Mouse (Mus musculus): ENCODE results near the gene Zfp672. TPM values are rescaled to one million over a fixed set of nuclear protein-coding genes. Genes with fewer than 3 reads are reported as not detected.
A peak's percentile ranks its signal among the peaks of the same experiment; 100 is the strongest.
"Not testable (repeated sequence)": the region's sequence is repeated elsewhere in the genome, so short reads cannot be mapped to it uniquely, and the experiment has no call there.

Gene Zfp672
- polyA plus RNA-seq, 1 experiment from 2014 or later: 25.7 TPM

GRCm38 (mm10) chr11:58316768-58317390 is 13.3 kb downstream of the Zfp672 start:
- 62% methylated on average over 28 of the region's 28 CpGs for WGBS
- Histone ChIP-seq H3K4me1 (peaks cover 6% of the 10 kb centered on the region), H3K36me3 (peaks cover 62% of the 10 kb centered on the region), H3K27ac (no peak overlapping the region), H3K9me3 (replicated peaks) (no peaks in the 10 kb centered on the region), H3K27me3 (ENCODE audit: low read depth, poor library complexity, severe bottlenecking) (no peaks in the 10 kb centered on the region), H3K4me3 (no peak overlapping the region)
- no peak for DNase-seq (ENCODE audit: low spot score)

- Histone ChIP-seq H3K4me1 (peaks cover 4% of the 10 kb centered on the region; the same call in 1 of the 2 replicates), H3K27ac (no peak overlapping the region), H3K9me3 (replicated peaks) (no peaks in the 10 kb centered on the region), H3K4me3 (no peak overlapping the region), H3K36me3 (peaks cover 67% of the 10 kb centered on the region), H3K27me3 (ENCODE audit: low read depth, poor library complexity, severe bottlenecking) (no peaks in the 10 kb centered on the region)
- 83% methylated on average over 17 of the region's 17 CpGs for WGBS
- DNase-seq (ENCODE audit: low spot score): no peak
Observed at GRCm38 (mm10) chr11:58316344-58316743, 13.8 kb downstream of the Zfp672 start.

- no peak for DNase-seq (ENCODE audit: low spot score)
Observed at GRCm38 (mm10) chr11:58315536-58316168, 14.5 kb downstream of the Zfp672 start.

GRCm38 (mm10) chr11:58314069-58314468 is 16.1 kb downstream of the Zfp672 start:
- Histone ChIP-seq H3K27ac (no peak overlapping the region), H3K9me3 (replicated peaks) (no peaks in the 10 kb centered on the region), H3K4me1 (peaks cover 4% of the 10 kb centered on the region; the same call in 1 of the 2 replicates), H3K4me3 (no peak overlapping the region), H3K27me3 (ENCODE audit: low read depth, poor library complexity, severe bottlenecking) (no peaks in the 10 kb centered on the region), H3K36me3 (peaks cover 84% of the 10 kb centered on the region)
- WGBS: 90% methylated on average over 6 of the region's 6 CpGs
- no peak for DNase-seq (ENCODE audit: low spot score)

More at GRCm38 (mm10) chr11:58315536-58316168, 14.5 kb downstream of the Zfp672 start:
- Histone ChIP-seq H3K27me3 (ENCODE audit: low read depth, poor library complexity, severe bottlenecking) (no peaks in the 10 kb centered on the region), H3K9me3 (replicated peaks) (no peaks in the 10 kb centered on the region), H3K4me3 (no peak overlapping the region), H3K4me1 (peaks cover 4% of the 10 kb centered on the region; the same call in 1 of the 2 replicates), H3K36me3 (peaks cover 74% of the 10 kb centered on the region), H3K27ac (no peak overlapping the region)
- 89% methylated on average over 5 of the region's 5 CpGs for WGBS

- peaks cover 32% of the 10 kb centered on the region for H3K36me3 ChIP-seq
- peaks cover 22% of the 10 kb centered on the region for H3K4me1 ChIP-seq
- WGBS: 95% methylated on average over 9 of the region's 9 CpGs
- no peak overlapping the region for H3K4me3 ChIP-seq
- no peaks in the 10 kb centered on the region for H3K27me3 ChIP-seq (ENCODE audit: low read depth, poor library complexity, severe bottlenecking)
- H3K27ac ChIP-seq: no peak overlapping the region
- DNase-seq (ENCODE audit: low spot score): no peak
- H3K9me3 ChIP-seq (replicated peaks): no peaks in the 10 kb centered on the region
Observed at GRCm38 (mm10) chr11:58308661-58309060, 21.5 kb downstream of the Zfp672 start.

GRCm38 (mm10) chr11:58307411-58308080 is 22.6 kb downstream of the Zfp672 start:
- Histone ChIP-seq H3K4me1 (peaks cover 24% of the 10 kb centered on the region), H3K36me3 (peaks cover 26% of the 10 kb centered on the region), H3K27me3 (ENCODE audit: low read depth, poor library complexity, severe bottlenecking) (no peaks in the 10 kb centered on the region), H3K4me3 (peak overlapping the region; percentile 64), H3K9me3 (replicated peaks) (no peaks in the 10 kb centered on the region), H3K27ac (peak overlapping the region; percentile 84)
- WGBS: under 1% methylated on average over 42 of the region's 42 CpGs
- DNase-seq (ENCODE audit: low spot score): peak; percentile 79

GRCm38 (mm10) chr11:58306860-58307308 is 23.3 kb downstream of the Zfp672 start, which contains the start of gene Zfp692:
Gene Zfp692, plus strand, starts transcription at chr11:58307069.
- peak within 1 kb of the TSS; percentile 84 for H3K27ac ChIP-seq
- under 1% methylated on average over 34 of the region's 34 CpGs for WGBS

GRCm38 (mm10) chr11:58305299-58305698 is 24.8 kb downstream of the Zfp672 start:
- DNase-seq (ENCODE audit: low spot score); H3K4me3 ChIP-seq; H3K9me3 ChIP-seq (replicated peaks); H3K27ac ChIP-seq; H3K27me3 ChIP-seq (ENCODE audit: low read depth, poor library complexity, severe bottlenecking): not testable (repeated sequence)
- peaks cover 32% of the 10 kb centered on the region for H3K4me1 ChIP-seq
- peaks cover 12% of the 10 kb centered on the region for H3K36me3 ChIP-seq
- WGBS: 93% methylated on average over 8 of the region's 8 CpGs

More at GRCm38 (mm10) chr11:58306860-58307308, 23.3 kb downstream of the Zfp672 start, which contains the start of gene Zfp692:
- Histone ChIP-seq H3K4me1 (peaks cover 24% of the 10 kb centered on the region), H3K27me3 (ENCODE audit: low read depth, poor library complexity, severe bottlenecking) (no peaks in the 10 kb centered on the region), H3K9me3 (replicated peaks) (no peaks in the 10 kb centered on the region), H3K36me3 (peaks cover 26% of the 10 kb centered on the region), H3K4me3 (peak within 1 kb of the TSS; percentile 64)
- DNase-seq (ENCODE audit: low spot score): peak; percentile 96

- Histone ChIP-seq H3K4me3 (peak overlapping the region; percentile 22; the same call in 1 of the 2 replicates), H3K9me3 (replicated peaks) (no peaks in the 10 kb centered on the region), H3K27me3 (ENCODE audit: low read depth, poor library complexity, severe bottlenecking) (no peaks in the 10 kb centered on the region), H3K4me1 (peaks cover 32% of the 10 kb centered on the region), H3K36me3 (no peaks in the 10 kb centered on the region), H3K27ac (no peak overlapping the region)
- no peak for DNase-seq (ENCODE audit: low spot score)
- WGBS: 30% methylated on average over 7 of the region's 7 CpGs
Observed at GRCm38 (mm10) chr11:58303594-58303993, 26.5 kb downstream of the Zfp672 start.

GRCm38 (mm10) chr11:58302774-58303445 is 27.2 kb downstream of the Zfp672 start:
- Histone ChIP-seq H3K4me1 (peaks cover 29% of the 10 kb centered on the region), H3K9me3 (replicated peaks) (no peaks in the 10 kb centered on the region), H3K27me3 (ENCODE audit: low read depth, poor library complexity, severe bottlenecking) (no peaks in the 10 kb centered on the region), H3K27ac (peak overlapping the region; percentile 87), H3K4me3 (peak overlapping the region; percentile 66), H3K36me3 (no peaks in the 10 kb centered on the region)
- DNase-seq (ENCODE audit: low spot score): no peak
- 2% methylated on average over 26 of the region's 26 CpGs for WGBS

GRCm38 (mm10) chr11:58301837-58302754 is 28.0 kb downstream of the Zfp672 start:
- no peaks in the 10 kb centered on the region for H3K9me3 ChIP-seq (replicated peaks)
- H3K36me3 ChIP-seq: no peaks in the 10 kb centered on the region
- no peaks in the 10 kb centered on the region for H3K27me3 ChIP-seq (ENCODE audit: low read depth, poor library complexity, severe bottlenecking)
- under 1% methylated on average over 36 of the region's 36 CpGs for WGBS
- peak; percentile 99 for DNase-seq (ENCODE audit: low spot score)
- H3K4me3 ChIP-seq: peak overlapping the region; percentile 66
- peaks cover 21% of the 10 kb centered on the region for H3K4me1 ChIP-seq
- peak overlapping the region; percentile 87 for H3K27ac ChIP-seq

- peak; percentile 79 for DNase-seq (ENCODE audit: low spot score)
- Histone ChIP-seq H3K4me1 (peaks cover 12% of the 10 kb centered on the region), H3K36me3 (no peaks in the 10 kb centered on the region), H3K9me3 (replicated peaks) (no peaks in the 10 kb centered on the region), H3K4me3 (peak overlapping the region; percentile 66), H3K27ac (no peak overlapping the region), H3K27me3 (ENCODE audit: low read depth, poor library complexity, severe bottlenecking) (no peaks in the 10 kb centered on the region)
- WGBS: 17% methylated on average over 13 of the region's 13 CpGs
Observed at GRCm38 (mm10) chr11:58301057-58301456, 29.1 kb downstream of the Zfp672 start.

All from limb, embryonic 10.5 days (tissue).